Mouse (Mus musculus) frontal cortex, postnatal 36 days (tissue): ENCODE results near the gene Ablim2.

Experiments
- DNase-seq, 2 experiments: peaks; one replicate each; pipeline ENCODE4 v3.0.0; 2022; ENCODE audit warnings: low spot score in 2 of 2

Ablim2 gene

GRCm38 (mm10) chr5:35739536-35740278 lies 18.0 kb upstream of the Ablim2 start, which contains the start of gene Sh3tc1:
Gene Sh3tc1 (minus strand): TSS chr5:35739987.
- DNase-seq: no peak

GRCm38 (mm10) chr5:35740716-35741115 lies 17.0 kb upstream of the Ablim2 start:
- no peak for DNase-seq

- no peak for DNase-seq
These were observed 16.4 kb upstream of the Ablim2 start for GRCm38 (mm10) chr5:35741225-35741820.

- no peak for DNase-seq
These were observed 14.3 kb upstream of the Ablim2 start for GRCm38 (mm10) chr5:35743238-35743951.

GRCm38 (mm10) chr5:35743990-35744722 lies 13.5 kb upstream of the Ablim2 start:
- DNase-seq: peak in 1 of 2 experiments; percentile 42

GRCm38 (mm10) chr5:35745406-35745805 lies 12.3 kb upstream of the Ablim2 start:
- DNase-seq: no peak

- peak; percentile 74 to 84 for DNase-seq
These were observed 10.8 kb upstream of the Ablim2 start for GRCm38 (mm10) chr5:35746910-35747309.

- no peak for DNase-seq
These were observed 8.3 kb upstream of the Ablim2 start for GRCm38 (mm10) chr5:35749416-35749815.

GRCm38 (mm10) chr5:35750026-35750425 lies 7.7 kb upstream of the Ablim2 start:
- no peak for DNase-seq

GRCm38 (mm10) chr5:35751016-35751415 lies 6.7 kb upstream of the Ablim2 start:
- no peak for DNase-seq

- DNase-seq: peak in 1 of 2 experiments; percentile 58
These were observed 2.4 kb upstream of the Ablim2 start for GRCm38 (mm10) chr5:35755131-35755733.

GRCm38 (mm10) chr5:35756020-35756419 lies 1.7 kb upstream of the Ablim2 start:
- DNase-seq: no peak

GRCm38 (mm10) chr5:35756997-35757638 lies 562 bp upstream of the Ablim2 start:
- DNase-seq: peak; percentile 78 to 85

- peak; percentile 71 to 74 for DNase-seq
These were observed 687 bp downstream of the Ablim2 start for GRCm38 (mm10) chr5:35758081-35759053.

- no peak for DNase-seq
These were observed 3.6 kb downstream of the Ablim2 start for GRCm38 (mm10) chr5:35761323-35761722.

- DNase-seq: no peak
These were observed 4.7 kb downstream of the Ablim2 start for GRCm38 (mm10) chr5:35762388-35762787.

- no peak for DNase-seq
These were observed 5.2 kb downstream of the Ablim2 start for GRCm38 (mm10) chr5:35762850-35763249.

- no peak for DNase-seq
These were observed 8.2 kb downstream of the Ablim2 start for GRCm38 (mm10) chr5:35765909-35766308.

GRCm38 (mm10) chr5:35768525-35768924 lies 10.8 kb downstream of the Ablim2 start:
- DNase-seq: no peak

- no peak for DNase-seq
These were observed 11.3 kb downstream of the Ablim2 start for GRCm38 (mm10) chr5:35768997-35769396.
